Mouse (Mus musculus) limb, embryonic 12.5 days (tissue): Measurements from ENCODE around the gene Adap1. TPM values are rescaled to one million over a fixed set of nuclear protein-coding genes. Genes with fewer than 3 reads are reported as not detected.
A peak's percentile ranks its signal among the peaks of the same experiment; 100 is the strongest.

ENCODE experiments used
- ATAC-seq: fragments of 200-750 bp; cut with Nextera tagmentation; 2 replicates; pipeline ENCODE4 v1.8.0; 2017; ENCODE audit warnings: low read depth, moderate TSS enrichment; ENCODE audit not compliant: insufficient number of reproducible peaks, insufficient read depth, low FRiP score, low TSS enrichment
- H3K27ac ChIP-seq: fragments of 300-500 bp; sonication (generic); 2 replicates; pipeline ENCODE4 v1.5.1; 2016; ENCODE audit warnings: mild to moderate bottlenecking, moderate library complexity
- H3K27me3 ChIP-seq: fragments of 300-500 bp; sonication (generic); 2 replicates; pipeline ENCODE4 v1.6.1; 2016; ENCODE audit warnings: mild to moderate bottlenecking, moderate library complexity
- H3K36me3 ChIP-seq: fragments of 300-500 bp; sonication (generic); 2 replicates; pipeline ENCODE4 v1.6.1; 2016; ENCODE audit warnings: mild to moderate bottlenecking, moderate library complexity
- H3K4me1 ChIP-seq: fragments of 300-500 bp; sonication (generic); replicated peaks from 2 replicates; pipeline ENCODE4 v1.6.1; 2016
- H3K4me2 ChIP-seq: fragments of 300-500 bp; sonication (generic); 2 replicates; pipeline ENCODE4 v1.6.1; 2016; ENCODE audit warnings: mild to moderate bottlenecking, moderate library complexity
- H3K4me3 ChIP-seq: fragments of 300-500 bp; sonication (generic); replicated peaks from 2 replicates; pipeline ENCODE4 v1.5.1; 2016; ENCODE audit warnings: mild to moderate bottlenecking
- H3K9ac ChIP-seq: fragments of 300-500 bp; sonication (generic); replicated peaks from 2 replicates; pipeline ENCODE4 v1.6.1; 2016; ENCODE audit warnings: mild to moderate bottlenecking, moderate library complexity
- H3K9me3 ChIP-seq: fragments of 300-500 bp; sonication (generic); 2 replicates; pipeline ENCODE4 v1.6.1; 2016; ENCODE audit warnings: mild to moderate bottlenecking, moderate library complexity
- WGBS: fragments of 180-500 bp; shearing (Covaris S2); methylation state at CpG from one replicate; pipeline ENCODE4 v1.1.7; 2016; 5-methylcytosine and 5-hydroxymethylcytosine counted together
- polyA plus RNA-seq: library from polyadenylated mRNA; unstranded; fragments of >200 nt; fragmentation: Nextera tagmentation; extraction: Ambion mirVana; gene quantifications from 2 replicates; pipeline ENCODE4 v1.2.1, GENCODE M21; 2016

Gene Adap1
- polyA plus RNA-seq, 1 experiment from 2014 or later: 1.1 TPM

DNA sequence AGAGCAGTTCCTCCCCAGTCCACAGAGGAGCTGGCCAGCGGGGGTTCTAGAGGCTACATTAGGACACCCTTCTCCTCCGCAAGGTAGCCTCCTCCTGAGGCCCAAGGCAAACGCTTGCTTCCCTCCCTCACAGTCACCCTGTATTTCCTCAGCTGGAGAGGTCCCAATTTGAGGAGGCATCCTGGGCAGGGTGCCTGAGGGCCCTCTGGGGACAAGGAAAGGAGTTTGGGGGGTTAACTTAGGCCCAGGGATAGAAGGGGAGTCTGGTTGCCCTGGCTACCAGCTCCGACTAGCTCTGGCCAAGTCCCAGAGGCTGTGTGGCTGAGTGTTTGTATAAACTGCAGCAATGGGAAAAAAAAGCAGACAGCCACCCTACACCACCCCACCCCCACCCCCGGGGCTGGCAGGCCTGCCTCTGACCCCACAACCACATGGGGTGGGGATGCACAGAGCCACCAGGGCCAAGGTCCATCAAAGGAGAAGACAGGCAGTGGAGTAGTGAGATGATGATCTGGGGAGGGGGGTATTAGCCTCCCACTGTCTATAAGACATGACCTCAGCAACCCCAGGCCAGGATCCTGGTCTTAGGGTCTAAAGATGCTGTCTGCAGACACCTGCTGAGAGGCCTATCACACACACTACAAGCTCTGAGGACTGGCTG, 39.6 kb upstream of the Adap1 start:
- Histone ChIP-seq H3K4me3 (no peak overlapping the region), H3K9me3 (no peaks in the 10 kb centered on the region), H3K9ac (peak overlapping the region; percentile 54), H3K36me3 (peaks cover 7% of the 10 kb centered on the region; the same call in 1 of the 2 replicates), H3K4me2 (peak overlapping the region; percentile 21), H3K4me1 (peaks cover 18% of the 10 kb centered on the region), H3K27ac (peak overlapping the region; percentile 26), H3K27me3 (no peaks in the 10 kb centered on the region)
- no peak for ATAC-seq
- 33% methylated on average over 5 of the region's 5 CpGs for WGBS

- no peak overlapping the region for H3K4me3 ChIP-seq
- peak overlapping the region; percentile 54 for H3K9ac ChIP-seq
- 28% methylated on average over 12 of the region's 12 CpGs for WGBS
- H3K9me3 ChIP-seq: no peaks in the 10 kb centered on the region
- peak overlapping the region; percentile 21; the same call in 1 of the 2 replicates for H3K4me2 ChIP-seq
- peaks cover 18% of the 10 kb centered on the region for H3K4me1 ChIP-seq
- H3K36me3 ChIP-seq: peaks cover 7% of the 10 kb centered on the region; the same call in 1 of the 2 replicates
- ATAC-seq: no peak; the same call in 1 of the 2 replicates
- peak overlapping the region; percentile 26 for H3K27ac ChIP-seq
- H3K27me3 ChIP-seq: no peaks in the 10 kb centered on the region
Observed at GRCm38 (mm10) chr5:139364260-139364910, 39.0 kb upstream of the Adap1 start.

DNA sequence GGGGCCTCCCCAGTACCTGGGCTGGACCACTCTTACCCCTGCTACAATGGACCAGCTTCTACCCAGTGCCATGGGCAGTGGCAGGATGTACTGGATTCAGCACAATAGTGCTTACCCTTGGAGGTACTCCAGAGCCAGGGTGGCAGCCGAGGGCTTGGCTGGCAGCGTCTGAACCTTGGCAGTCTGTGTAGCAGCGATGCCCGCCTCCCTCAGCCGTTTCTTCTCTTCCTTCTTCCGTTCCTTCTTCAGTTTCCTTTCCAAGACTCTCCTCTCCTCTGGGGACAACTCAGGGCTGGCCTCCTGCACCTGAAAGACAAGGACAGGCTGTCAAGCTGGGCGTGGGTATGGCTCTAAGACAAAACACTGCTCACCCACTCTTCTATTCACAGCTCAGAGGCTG, 38.4 kb upstream of the Adap1 start:
- Histone ChIP-seq H3K9ac (no peak overlapping the region), H3K27me3 (no peaks in the 10 kb centered on the region), H3K9me3 (no peaks in the 10 kb centered on the region), H3K4me3 (no peak overlapping the region), H3K4me2 (no peak overlapping the region), H3K27ac (no peak overlapping the region), H3K4me1 (peaks cover 18% of the 10 kb centered on the region), H3K36me3 (peaks cover 7% of the 10 kb centered on the region; the same call in 1 of the 2 replicates)
- 79% methylated on average over 7 of the region's 7 CpGs for WGBS
- no peak; the same call in 1 of the 2 replicates for ATAC-seq

GRCm38 (mm10) chr5:139359244-139359643, 33.8 kb upstream of the Adap1 start:
- Histone ChIP-seq H3K9ac (no peak overlapping the region), H3K36me3 (peaks cover 7% of the 10 kb centered on the region; the same call in 1 of the 2 replicates), H3K27ac (no peak overlapping the region), H3K4me3 (no peak overlapping the region), H3K9me3 (no peaks in the 10 kb centered on the region), H3K4me2 (no peak overlapping the region), H3K4me1 (peaks cover 16% of the 10 kb centered on the region), H3K27me3 (no peaks in the 10 kb centered on the region)
- 90% methylated on average over 5 of the region's 5 CpGs for WGBS
- no peak for ATAC-seq

DNA sequence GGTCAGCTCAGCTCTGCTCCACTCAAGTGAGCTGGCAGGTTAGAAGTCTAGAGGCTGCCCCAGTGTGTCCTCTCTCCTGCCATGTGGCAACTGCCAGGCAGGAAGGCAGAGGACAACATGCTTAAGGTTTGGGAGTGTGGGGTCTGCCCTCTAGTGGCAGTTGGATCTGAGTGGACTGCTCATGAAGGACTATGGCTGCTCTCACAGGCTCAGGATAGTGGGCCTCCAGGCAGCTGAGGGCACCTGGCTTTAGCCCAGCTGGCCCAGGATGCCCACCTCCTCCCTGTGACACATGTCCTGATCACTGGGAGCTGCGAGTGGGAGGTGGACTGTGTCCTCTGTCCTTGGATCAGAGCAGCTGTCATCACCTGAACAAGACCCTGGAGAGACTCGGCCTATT, 33.2 kb upstream of the Adap1 start:
- Histone ChIP-seq H3K27me3 (no peaks in the 10 kb centered on the region), H3K9ac (no peak overlapping the region), H3K4me1 (peaks cover 15% of the 10 kb centered on the region), H3K4me3 (no peak overlapping the region), H3K36me3 (peaks cover 6% of the 10 kb centered on the region; the same call in 1 of the 2 replicates), H3K27ac (no peak overlapping the region), H3K4me2 (no peak overlapping the region), H3K9me3 (no peaks in the 10 kb centered on the region)
- no peak for ATAC-seq
- 79% methylated on average over 2 of the region's 2 CpGs for WGBS

GRCm38 (mm10) chr5:139355235-139355772, 29.9 kb upstream of the Adap1 start:
- ATAC-seq: no peak
- Histone ChIP-seq H3K36me3 (peaks cover 1% of the 10 kb centered on the region; the same call in 1 of the 2 replicates), H3K27me3 (peaks cover 11% of the 10 kb centered on the region), H3K9me3 (no peaks in the 10 kb centered on the region), H3K4me1 (peaks cover 35% of the 10 kb centered on the region), H3K27ac (no peak overlapping the region), H3K4me2 (no peak overlapping the region), H3K9ac (no peak overlapping the region), H3K4me3 (no peak overlapping the region)
- 36% methylated on average over 19 of the region's 19 CpGs for WGBS

- no peak overlapping the region for H3K9ac ChIP-seq
- H3K9me3 ChIP-seq: no peaks in the 10 kb centered on the region
- H3K36me3 ChIP-seq: no peaks in the 10 kb centered on the region
- H3K4me1 ChIP-seq: peaks cover 35% of the 10 kb centered on the region
- H3K27me3 ChIP-seq: peaks cover 11% of the 10 kb centered on the region
- H3K4me3 ChIP-seq: no peak overlapping the region
- 87% methylated on average over 11 of the region's 11 CpGs for WGBS
- no peak overlapping the region for H3K4me2 ChIP-seq
- H3K27ac ChIP-seq: no peak overlapping the region
- ATAC-seq: no peak
Observed at GRCm38 (mm10) chr5:139353946-139354345, 28.5 kb upstream of the Adap1 start.

DNA sequence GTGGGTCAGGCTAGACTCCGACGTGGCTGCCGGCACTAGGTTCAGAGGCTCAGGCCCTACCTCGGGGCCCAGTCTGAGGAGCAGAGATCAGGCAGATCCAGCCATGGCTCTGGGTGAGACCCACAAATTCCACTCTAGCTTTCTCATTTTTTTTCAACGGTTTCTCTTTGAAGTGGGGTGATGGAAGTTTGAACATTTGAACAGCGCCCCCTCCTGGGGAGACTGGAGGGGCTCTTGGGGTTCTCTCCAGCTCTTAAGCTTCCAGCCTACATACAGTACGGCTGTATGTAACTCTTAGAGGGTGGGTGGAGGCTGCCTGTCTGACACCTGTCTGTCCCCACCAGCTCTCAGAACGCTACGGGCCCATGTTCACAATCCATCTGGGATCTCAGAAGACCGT, 28.1 kb upstream of the Adap1 start:
- H3K4me1 ChIP-seq: peaks cover 35% of the 10 kb centered on the region
- peaks cover 11% of the 10 kb centered on the region for H3K27me3 ChIP-seq
- H3K4me3 ChIP-seq: no peak overlapping the region
- no peak overlapping the region for H3K9ac ChIP-seq
- no peak overlapping the region for H3K27ac ChIP-seq
- H3K4me2 ChIP-seq: no peak overlapping the region
- WGBS: 63% methylated on average over 10 of the region's 10 CpGs
- no peaks in the 10 kb centered on the region for H3K9me3 ChIP-seq
- H3K36me3 ChIP-seq: no peaks in the 10 kb centered on the region
- ATAC-seq: no peak

- H3K27me3 ChIP-seq: peaks cover 11% of the 10 kb centered on the region
- peak within 1 kb of the TSS; percentile 41; the same call in 1 of the 2 replicates for H3K27ac ChIP-seq
- peak within 1 kb of the TSS; percentile 32 for H3K4me2 ChIP-seq
- ATAC-seq: no peak
- 0 out of 2 replicates have a peak within 1 kb of the TSS, but pooled peaks have one; percentile 3 for H3K4me3 ChIP-seq
- H3K9ac ChIP-seq: peak within 1 kb of the TSS; percentile 40; the same call in 1 of the 2 replicates
- H3K9me3 ChIP-seq: no peaks in the 10 kb centered on the region
- no peaks in the 10 kb centered on the region for H3K36me3 ChIP-seq
- H3K4me1 ChIP-seq: peaks cover 32% of the 10 kb centered on the region
- WGBS: 48% methylated on average over 6 of the region's 6 CpGs
Observed at GRCm38 (mm10) chr5:139352317-139352716, 26.9 kb upstream of the Adap1 start, which contains the start of gene Cyp2w1. Gene Cyp2w1, plus strand, starts transcription at chr5:139352617.

DNA sequence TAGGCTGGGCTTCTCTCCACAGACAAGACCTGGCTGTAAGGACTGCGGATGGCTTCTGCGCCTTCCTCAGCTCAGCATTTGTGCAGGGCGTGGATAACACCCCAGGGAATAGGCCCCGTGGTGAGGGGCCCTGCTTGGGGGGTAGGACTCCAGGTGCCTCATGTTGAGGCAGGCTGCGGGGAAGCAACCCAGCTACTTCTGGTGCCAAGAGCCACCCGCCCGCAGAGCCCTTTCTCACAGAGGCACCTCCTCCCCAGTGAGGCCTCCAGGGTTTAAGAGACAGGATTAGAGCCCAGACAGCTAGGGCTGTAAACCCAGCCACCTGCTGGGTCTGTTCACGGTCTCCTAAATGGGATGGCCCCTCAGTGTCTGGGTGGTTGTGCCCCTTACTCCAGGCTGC, 26.2 kb upstream of the Adap1 start:
- 16% methylated on average over 8 of the region's 8 CpGs for WGBS
- Histone ChIP-seq H3K4me3 (0 out of 2 replicates have a peak overlapping the region, but pooled peaks have one; percentile 3), H3K9me3 (no peaks in the 10 kb centered on the region), H3K27me3 (peaks cover 11% of the 10 kb centered on the region), H3K27ac (peak overlapping the region; percentile 41; the same call in 1 of the 2 replicates), H3K4me1 (peaks cover 26% of the 10 kb centered on the region), H3K9ac (peak overlapping the region; percentile 40; the same call in 1 of the 2 replicates), H3K4me2 (peak overlapping the region; percentile 32), H3K36me3 (no peaks in the 10 kb centered on the region)
- ATAC-seq: 0 out of 2 replicates have a peak, but pooled peaks have one; percentile 22

DNA sequence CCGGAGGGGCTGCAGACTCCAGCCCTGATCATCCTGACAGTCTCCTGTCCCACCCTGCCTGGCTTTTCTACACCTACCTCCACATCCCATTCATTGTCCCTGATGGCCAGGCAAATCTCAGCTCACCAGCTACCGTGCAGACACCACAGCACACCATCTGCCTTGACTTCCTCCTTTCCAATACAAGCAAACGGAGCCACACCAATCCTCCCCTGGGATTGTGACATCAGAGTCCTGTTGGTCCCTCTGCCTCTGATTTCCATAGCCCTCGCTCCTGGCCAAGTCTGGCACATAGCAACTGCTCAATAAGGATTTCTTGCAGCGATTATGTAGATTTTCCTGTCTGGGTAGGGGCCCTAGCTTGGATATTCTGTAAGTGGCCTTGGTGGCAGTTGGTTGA, 25.7 kb upstream of the Adap1 start, which contains the start of gene Cox19:
Cox19 (minus strand) TSS at position 285 of the 400 bp plus-strand sequence.
- H3K4me3 ChIP-seq: peak within 1 kb of the TSS; percentile 15; the same call in 1 of the 2 replicates
- peaks cover 25% of the 10 kb centered on the region for H3K4me1 ChIP-seq
- 48% methylated on average over 5 of the region's 5 CpGs for WGBS
- no peaks in the 10 kb centered on the region for H3K36me3 ChIP-seq
- no peak for ATAC-seq
- no peaks in the 10 kb centered on the region for H3K9me3 ChIP-seq
- H3K27ac ChIP-seq: peak within 1 kb of the TSS; percentile 41; the same call in 1 of the 2 replicates
- peak within 1 kb of the TSS; percentile 40; the same call in 1 of the 2 replicates for H3K9ac ChIP-seq
- peaks cover 11% of the 10 kb centered on the region for H3K27me3 ChIP-seq
- H3K4me2 ChIP-seq: peak within 1 kb of the TSS; percentile 32
